ENCODE assay signal across 8 mouse cellular contexts in genomic region chr1:42952734-42953481, GRCm38 (mm10). TPM values are rescaled to one million over a fixed set of nuclear protein-coding genes. Genes with fewer than 3 reads are reported as not detected.
DNase-seq lines count a peak whose midpoint lies in the region; ATAC-seq and TF ChIP-seq lines count a peak whose summit lies in the region.

Gpr45 (plus strand) TSS chr1:42952872.

- H3K27ac ChIP-seq in forebrain, embryonic 10.5 days = peak within 1 kb of the TSS; percentile 97
- H3K27ac ChIP-seq in left cerebral cortex, adult 2 months = peak within 1 kb of the TSS; percentile 62

- H3K36me3 ChIP-seq in forebrain, embryonic 10.5 days (replicated peaks) = no peaks in the 10 kb centered on the region

- peak; percentile 58 for DNase-seq in MN1 (ENCODE audit: low spot score)
- peak; percentile 86 for DNase-seq in brain, embryonic 14.5 days (ENCODE audit: low read depth)
- DNase-seq in forebrain, embryonic 10.5 days (ENCODE audit: extremely low spot score, low spot score) = peak; percentile 59
- peak; percentile 13 to 19 for DNase-seq in heart, postnatal 36 days
- peak; percentile 64 to 71 for DNase-seq in left cerebral cortex, adult 2 months (ENCODE audit: extremely low spot score in 1 of 2, low spot score in 2 of 2)
- DNase-seq in right cerebral cortex, postnatal 4 days = peak; percentile 72
- DNase-seq in c-Kit-positive CD71-positive TER-119-positive erythroid progenitor cells, embryonic 14.5 days (ENCODE audit: low spot score) = no peak

- intact Hi-C loops in heart, postnatal 36 days (cut with DNase I) = no loop called here
- intact Hi-C loops in left cerebral cortex, adult 2 months (cut with DNase I) = loop anchor here (2.0 kb wide), 1 partner anchor 60 kb away; no protein-coding TSS in a partner anchor

- H3K27me3 ChIP-seq in forebrain, embryonic 10.5 days (ENCODE audit: poor library complexity, severe bottlenecking) = peaks cover 8% of the 10 kb centered on the region; the same call in 1 of the 2 replicates

- peak within 1 kb of the TSS; percentile 88 for H3K4me3 ChIP-seq in forebrain, embryonic 10.5 days
- peak within 1 kb of the TSS; percentile 71 for H3K4me3 ChIP-seq in left cerebral cortex, adult 2 months

- peak; percentile 40 for TF ChIP-seq POLR2A in brain, embryonic 14.5 days (IDR thresholded peaks at IDR 0.05; ENCODE audit: borderline replicate concordance, extremely low read depth, insufficient read depth, insufficient read length, poor library complexity, severe bottlenecking)

- peak; percentile 30; the same call in 1 of the 2 replicates for ATAC-seq in megakaryocyte, adult 5-6 weeks (ENCODE audit: poor library complexity, severe bottlenecking)

- under 1% methylated on average over 55 of the region's 71 CpGs for WGBS in forebrain, embryonic 10.5 days

- TF ChIP-seq CTCF in brain, embryonic 14.5 days (IDR thresholded peaks at IDR 0.05; ENCODE audit: borderline replicate concordance, extremely low read depth, insufficient read depth, insufficient read length) = no peak
- TF ChIP-seq CTCF in left cerebral cortex, adult 2 months (IDR thresholded peaks at IDR 0.05) = no peak

- H3K4me1 ChIP-seq in forebrain, embryonic 10.5 days = peaks cover 29% of the 10 kb centered on the region

- H3K9me3 ChIP-seq in forebrain, embryonic 10.5 days = no peaks in the 10 kb centered on the region

RNA-seq across cellular contexts. Expression of gene Gpr45, which starts in this region (rescaled TPM):
- 18.5 and 27.7 TPM in 2 replicates for polyA plus RNA-seq in brain, embryonic 14.5 days (2012; rRNA removed)
- polyA plus RNA-seq in forebrain, embryonic 10.5 days (2016; fragmentation: Nextera tagmentation; extraction: Ambion mirVana) = 12.6 and 13.5 TPM in 2 replicates
- total RNA-seq in heart, postnatal 36 days (2021) = under 1 TPM; 0.19 to 0.67 TPM
- 10 to 100 TPM; 17.7 TPM for total RNA-seq in left cerebral cortex, adult 2 months (2021)
- not detected in 2 replicates for total RNA-seq in megakaryocyte, adult 5-6 weeks (2015)
- total RNA-seq in megakaryocyte, adult 5-6 weeks (2017) = not detected in 2 replicates

Comparison
In these comparisons a context has a peak if more than half of its experiments do, and no peak if none do; other contexts are left out.
1. RNA of gene Gpr45 (total RNA-seq): 17.7 TPM in left cerebral cortex, adult 2 months; 0.19 to 0.67 TPM in heart, postnatal 36 days and not detected in megakaryocyte, adult 5-6 weeks; every median in the first group is over 10 times any median in the second.
2. Peak in DNase-seq in heart, postnatal 36 days; RNA of the gene not detected or under 1 TPM.
3. Peak in ATAC-seq in megakaryocyte, adult 5-6 weeks; RNA of the gene not detected or under 1 TPM.